Mouse (Mus musculus): ENCODE results near the gene Flrt1.
"Not testable (repeated sequence)": the region's sequence is repeated elsewhere in the genome, so short reads cannot be mapped to it uniquely, and the experiment has no call there.

The Flrt1 gene

DNA sequence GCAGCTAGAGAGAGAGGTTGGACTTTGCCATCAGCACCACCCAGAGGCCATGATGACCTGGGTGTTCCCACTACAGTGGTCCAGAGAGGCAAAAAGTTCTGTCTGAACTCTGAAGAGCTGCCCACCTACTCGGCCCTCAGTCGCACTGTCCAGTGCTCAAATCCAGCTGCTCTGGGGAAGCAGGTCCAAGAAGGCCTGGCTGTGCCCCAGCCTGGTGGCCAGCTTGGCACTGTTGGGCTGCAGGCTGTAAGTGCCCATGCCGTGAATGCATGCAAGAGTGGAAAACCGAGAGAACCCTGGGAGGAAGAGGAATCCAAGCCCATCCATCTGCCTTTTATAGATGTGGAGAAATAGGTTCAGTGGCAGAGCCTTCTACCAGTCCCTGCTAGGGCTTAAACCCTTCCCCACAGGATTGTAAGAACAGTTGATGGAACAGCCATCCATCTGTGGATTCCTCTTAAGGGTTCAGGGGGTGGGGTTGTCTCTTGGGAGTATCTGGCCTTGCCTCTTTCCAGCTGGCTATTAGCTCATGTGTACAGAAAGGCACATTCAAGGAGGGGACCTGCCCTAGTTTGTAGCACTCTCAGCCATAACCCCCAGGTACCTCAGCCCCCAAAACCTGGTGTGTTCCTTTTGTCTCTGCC lies 2.1 kb downstream of the Flrt1 start:
- peak; percentile 39 to 68 for DNase-seq (ENCODE audit: low spot score in 2 of 2)

- no peak for DNase-seq (ENCODE audit: low spot score in 2 of 2)
Observed at GRCm38 (mm10) chr19:7102039-7102438, 3.5 kb downstream of the Flrt1 start.

GRCm38 (mm10) chr19:7099620-7100155 lies 5.8 kb downstream of the Flrt1 start:
- no peak for DNase-seq (ENCODE audit: low spot score in 2 of 2)

- DNase-seq (ENCODE audit: low spot score in 2 of 2): no peak
Observed at GRCm38 (mm10) chr19:7092756-7093155, 12.8 kb downstream of the Flrt1 start.

- DNase-seq (ENCODE audit: low spot score in 2 of 2): no peak
Observed at GRCm38 (mm10) chr19:7091448-7092050, 14.0 kb downstream of the Flrt1 start.

- DNase-seq (ENCODE audit: low spot score in 2 of 2): no peak
Observed at GRCm38 (mm10) chr19:7090369-7091064, 15.0 kb downstream of the Flrt1 start.

- DNase-seq (ENCODE audit: low spot score in 2 of 2): peak in 1 of 2 experiments; percentile 16
Observed at GRCm38 (mm10) chr19:7089842-7090251, 15.7 kb downstream of the Flrt1 start.

DNA sequence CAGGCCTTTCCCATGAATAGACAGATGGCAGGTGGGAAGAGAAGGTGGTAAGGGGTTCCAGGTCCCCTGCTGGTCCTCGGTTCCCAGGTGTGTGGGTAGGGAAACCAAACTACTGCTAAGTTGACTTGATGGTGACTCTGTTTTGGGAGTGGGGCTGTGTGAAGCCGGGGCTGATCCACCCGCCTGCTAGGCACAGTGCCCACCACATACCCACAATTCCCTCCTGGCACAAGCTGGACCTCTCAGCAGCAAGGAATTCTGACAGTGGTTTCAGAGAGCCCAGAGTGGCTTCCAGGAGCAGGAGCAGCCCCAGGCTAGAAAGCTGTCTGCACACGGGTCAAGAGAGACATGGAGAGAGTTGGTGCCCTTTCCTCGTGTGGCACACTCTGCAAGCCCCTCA lies 16.5 kb downstream of the Flrt1 start:
- DNase-seq (ENCODE audit: low spot score in 2 of 2): no peak

DNA sequence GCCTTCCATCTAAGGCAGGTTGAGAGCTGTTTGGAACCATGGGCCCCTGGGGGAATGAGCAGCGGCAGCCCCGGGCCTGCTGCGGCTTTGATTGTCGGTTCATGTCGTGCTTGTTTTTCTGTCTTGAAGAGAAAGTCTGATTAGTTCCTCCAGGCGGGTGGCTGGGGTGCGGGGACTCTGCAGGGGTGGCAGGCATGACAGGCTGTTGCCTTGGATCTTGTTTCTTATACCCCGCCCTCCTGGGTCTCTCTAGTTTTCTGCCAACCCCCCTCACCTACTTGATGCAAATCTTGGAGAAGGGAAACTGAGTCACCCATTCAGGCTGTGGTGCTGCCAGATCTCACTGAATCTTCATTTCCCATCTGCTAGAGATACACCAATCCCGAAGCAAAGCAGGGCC lies 17.0 kb downstream of the Flrt1 start:
- no peak for DNase-seq (ENCODE audit: low spot score in 2 of 2)

DNA sequence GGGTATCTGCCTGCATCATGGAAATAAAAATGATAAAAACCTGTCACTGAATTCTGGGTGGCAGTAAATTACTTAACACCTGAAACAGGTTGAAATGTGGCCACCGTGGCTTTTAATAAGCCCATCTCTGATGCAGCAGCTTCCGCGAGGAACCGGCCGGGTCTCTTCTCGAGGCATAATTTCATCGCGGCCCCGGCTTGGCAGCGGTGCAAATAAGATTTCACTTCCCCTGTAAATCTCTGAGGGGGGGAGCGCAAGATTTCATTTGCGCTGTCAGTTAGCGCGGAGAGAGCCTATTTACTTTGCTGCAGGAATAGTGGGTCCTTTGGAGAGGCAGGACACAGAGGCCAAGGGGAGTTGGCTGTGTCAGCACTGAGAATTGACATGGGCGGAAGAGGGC lies 20.8 kb downstream of the Flrt1 start:
- no peak for DNase-seq (ENCODE audit: low spot score in 2 of 2)

DNA sequence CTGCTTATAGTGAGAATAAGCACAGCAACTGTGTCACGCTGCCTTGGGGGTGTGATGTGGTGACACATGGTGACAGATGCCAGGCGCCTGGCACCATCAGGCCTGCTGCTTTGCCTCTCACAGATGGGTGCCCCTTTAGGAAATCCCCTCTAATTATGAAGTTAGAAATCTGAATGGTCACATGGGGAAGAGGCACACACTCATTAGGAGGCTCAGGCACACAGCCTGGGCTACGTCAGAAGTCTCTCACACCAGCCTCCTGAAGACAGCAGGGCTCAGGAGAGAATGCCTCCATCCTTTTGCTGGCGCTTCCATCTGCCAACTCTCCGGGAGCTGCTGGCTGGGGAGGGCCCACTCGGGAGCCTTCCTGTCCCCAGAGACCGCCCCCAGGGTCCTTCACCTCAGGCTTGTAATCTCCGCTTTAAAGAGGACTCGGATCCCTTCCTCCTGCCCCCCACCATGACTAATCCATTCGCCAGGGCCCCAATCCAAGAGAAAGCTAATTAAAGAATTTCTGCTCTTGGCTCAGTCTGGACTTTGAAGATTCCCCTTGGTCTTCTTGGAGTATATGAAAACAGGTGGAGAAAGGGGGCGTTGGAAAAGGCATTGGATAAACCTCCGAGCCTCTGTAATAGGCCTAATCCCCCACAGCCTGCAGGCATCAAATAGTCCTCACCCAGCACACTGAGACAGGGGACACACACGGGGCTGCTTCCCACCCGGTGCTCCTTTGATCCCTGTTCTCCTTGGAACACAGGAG lies 22.3 kb downstream of the Flrt1 start:
- DNase-seq (ENCODE audit: low spot score in 2 of 2): no peak

DNA sequence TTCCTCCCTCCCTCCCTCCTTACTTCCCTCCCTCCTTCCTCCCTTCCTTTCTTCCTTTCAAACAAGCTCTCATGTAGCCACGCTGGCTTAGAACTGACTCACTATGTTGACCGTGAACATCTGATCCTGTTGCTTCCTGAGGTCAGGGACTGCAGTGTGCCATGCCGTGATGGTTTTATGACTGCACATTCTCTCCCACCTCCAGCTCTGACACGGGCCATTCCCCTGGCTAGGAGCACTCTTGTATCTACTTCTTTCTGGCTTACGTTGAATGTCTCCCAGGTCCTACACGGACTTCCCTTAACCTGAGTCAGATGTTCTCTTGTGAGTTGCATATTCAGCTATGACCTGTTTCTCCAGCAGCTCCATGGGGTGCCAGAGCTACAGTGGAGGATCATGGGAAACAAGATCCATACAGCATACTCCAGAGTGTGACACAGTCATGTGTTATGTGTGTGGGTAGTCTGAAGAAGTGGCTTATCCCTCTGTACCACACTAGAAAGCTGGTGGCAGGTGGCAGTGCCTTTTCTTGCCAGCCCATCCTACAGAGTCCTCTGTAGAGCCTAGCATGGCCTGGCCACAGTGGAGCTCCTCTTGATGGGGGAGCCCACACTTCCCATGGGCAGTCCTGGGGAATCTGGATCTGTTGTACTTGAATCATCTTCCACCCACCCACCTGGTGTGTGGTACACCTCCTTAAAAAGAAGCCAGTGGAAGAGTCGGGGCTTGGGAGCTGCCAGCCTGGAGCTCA lies 23.8 kb downstream of the Flrt1 start:
- no peak for DNase-seq (ENCODE audit: low spot score in 2 of 2)

DNA sequence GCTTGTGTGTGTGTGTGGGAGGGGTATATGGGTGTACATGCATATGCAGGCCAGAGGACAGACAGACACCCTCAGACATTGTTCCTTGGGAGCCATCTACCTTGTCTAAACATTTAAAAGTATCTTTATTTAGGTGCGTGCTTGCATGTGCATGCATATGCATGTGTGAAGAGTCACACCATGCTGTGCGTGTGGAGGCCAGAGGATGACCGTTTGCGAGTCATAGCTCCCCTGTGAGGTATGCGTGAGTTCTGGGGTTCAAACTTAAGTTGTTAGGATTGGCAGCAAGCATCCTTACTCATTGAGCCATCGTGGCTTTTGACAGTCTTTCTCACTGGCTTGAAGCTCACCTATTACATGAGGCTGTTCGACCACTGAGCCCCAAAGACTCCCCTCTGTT lies 27.3 kb downstream of the Flrt1 start:
- no peak for DNase-seq (ENCODE audit: low spot score in 2 of 2)

GRCm38 (mm10) chr19:7077666-7078065 lies 27.9 kb downstream of the Flrt1 start:
- no peak for DNase-seq (ENCODE audit: low spot score in 2 of 2)

- not testable (repeated sequence) for DNase-seq (ENCODE audit: low spot score in 2 of 2)
Observed at GRCm38 (mm10) chr19:7075336-7075735, 30.2 kb downstream of the Flrt1 start.

DNA sequence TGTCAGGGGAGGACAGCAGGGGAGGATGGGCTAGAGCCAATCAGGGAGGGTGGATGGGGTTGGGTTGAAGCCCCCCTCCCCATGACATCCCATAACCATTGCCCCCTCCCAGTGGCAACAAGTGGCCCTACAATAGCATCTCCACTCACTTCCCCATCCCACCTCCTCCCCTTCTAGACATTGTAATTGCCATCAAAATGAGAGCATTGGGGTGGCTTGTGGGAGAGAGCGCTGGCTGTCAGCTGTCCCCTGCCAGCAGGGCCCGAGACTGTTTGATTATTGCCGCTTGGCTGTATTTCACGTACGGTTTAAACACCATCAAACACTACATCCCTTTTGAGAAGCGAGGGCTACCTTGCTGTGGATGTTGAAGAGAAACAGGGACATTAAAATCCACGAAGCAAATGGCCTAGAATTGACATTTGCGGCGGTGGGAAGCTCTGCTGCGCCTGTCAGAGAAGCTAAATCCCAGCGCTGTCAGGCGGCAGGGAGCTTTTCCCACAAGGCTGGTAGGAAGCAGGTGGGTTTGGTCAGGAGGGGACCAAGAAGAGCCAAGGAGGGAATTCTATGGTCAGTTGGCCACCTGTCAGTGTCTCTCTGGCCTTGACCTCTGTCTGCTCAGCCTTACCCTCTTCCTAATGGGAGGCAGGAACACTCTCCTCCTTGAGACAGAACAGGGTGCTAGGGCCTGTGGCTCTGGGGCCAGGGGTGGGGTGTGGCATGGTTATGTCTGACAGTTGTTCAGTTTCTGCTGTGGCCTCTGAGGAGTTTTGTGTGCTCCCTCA lies 31.3 kb downstream of the Flrt1 start:
- DNase-seq (ENCODE audit: low spot score in 2 of 2): no peak

GRCm38 (mm10) chr19:7072221-7072620 lies 33.3 kb downstream of the Flrt1 start:
- no peak for DNase-seq (ENCODE audit: low spot score in 2 of 2)

DNA sequence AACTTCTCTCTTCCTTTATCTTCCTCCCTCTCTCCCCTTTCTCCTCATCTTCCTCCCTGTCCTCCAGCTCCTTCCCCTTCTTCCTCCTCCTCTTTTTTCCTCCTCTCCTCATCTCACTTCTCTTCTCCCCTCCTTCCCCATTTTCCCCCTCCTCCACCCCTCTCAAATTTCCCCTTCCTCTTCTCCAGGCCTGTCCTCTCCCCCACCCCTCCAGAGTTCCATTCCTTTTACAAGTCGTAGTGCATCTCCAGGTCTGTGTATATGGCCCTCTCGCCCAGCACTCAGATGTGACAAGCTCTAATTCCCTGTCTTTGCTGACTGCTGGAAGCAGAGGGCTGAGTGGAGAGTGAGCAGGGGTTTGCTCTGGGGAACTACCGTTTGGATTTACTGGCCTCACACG lies 34.8 kb downstream of the Flrt1 start:
- DNase-seq (ENCODE audit: low spot score in 2 of 2): no peak

GRCm38 (mm10) chr19:7069781-7070763 lies 35.5 kb downstream of the Flrt1 start:
- DNase-seq (ENCODE audit: low spot score in 2 of 2): no peak

Measured in heart, adult 9 months (tissue).